Mouse (Mus musculus): ENCODE measurements around the gene Gm3187.
"Not testable (repeated sequence)": the region's sequence is repeated elsewhere in the genome, so short reads cannot be mapped to it uniquely, and the experiment has no call there.

Gm3187 gene

DNA sequence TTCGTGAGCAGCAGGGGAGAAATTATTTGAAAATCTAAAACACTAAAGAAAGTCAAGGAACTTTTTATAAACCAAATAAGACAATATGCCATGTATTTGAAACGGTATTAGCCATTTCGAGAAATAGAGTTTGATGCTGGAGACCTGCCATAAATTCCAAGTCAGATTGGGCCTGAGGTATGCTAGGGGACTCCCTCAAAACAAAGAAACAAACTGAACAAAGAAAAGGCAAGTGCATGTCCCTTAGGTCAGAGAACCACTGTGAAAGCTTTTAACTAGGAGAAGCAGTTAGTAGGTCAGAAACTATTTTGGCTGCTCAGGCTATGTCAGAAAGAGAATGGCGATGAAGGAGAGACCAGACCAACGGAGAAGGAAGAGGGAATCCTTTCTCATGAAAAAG lies at the start of gene Gm3187:
Gene Gm3187 (plus strand): TSS at position 301 of the 400 bp plus-strand sequence.
- in situ Hi-C loops (cut with MboI; ENCODE audit: low sequenced_read_pairs) = not testable (repeated sequence)

DNA sequence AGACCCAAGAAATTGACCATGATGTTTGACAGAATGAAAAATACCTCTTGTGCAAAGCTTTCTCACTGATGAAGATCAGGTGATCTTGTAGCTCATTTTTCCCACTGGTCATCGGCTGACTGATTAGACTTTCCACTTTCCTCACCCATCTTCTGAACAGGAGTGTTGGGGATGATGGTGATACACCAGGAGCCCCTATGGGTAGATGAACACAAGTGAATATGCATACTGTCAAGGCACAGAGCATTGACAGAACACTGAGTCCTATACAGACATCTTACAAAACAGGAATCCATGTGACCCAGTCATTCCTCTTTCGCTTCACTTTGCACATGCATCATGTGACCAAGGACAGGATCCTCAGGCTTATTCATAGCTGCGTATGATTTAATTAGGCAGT lies 28.6 kb upstream of the Gm3187 start, which contains the start of gene Gm3194:
Gene Gm3194 (minus strand): TSS at position 101 of the 400 bp plus-strand sequence.
- in situ Hi-C loops (cut with MboI; ENCODE audit: low sequenced_read_pairs) = not testable (repeated sequence)

DNA sequence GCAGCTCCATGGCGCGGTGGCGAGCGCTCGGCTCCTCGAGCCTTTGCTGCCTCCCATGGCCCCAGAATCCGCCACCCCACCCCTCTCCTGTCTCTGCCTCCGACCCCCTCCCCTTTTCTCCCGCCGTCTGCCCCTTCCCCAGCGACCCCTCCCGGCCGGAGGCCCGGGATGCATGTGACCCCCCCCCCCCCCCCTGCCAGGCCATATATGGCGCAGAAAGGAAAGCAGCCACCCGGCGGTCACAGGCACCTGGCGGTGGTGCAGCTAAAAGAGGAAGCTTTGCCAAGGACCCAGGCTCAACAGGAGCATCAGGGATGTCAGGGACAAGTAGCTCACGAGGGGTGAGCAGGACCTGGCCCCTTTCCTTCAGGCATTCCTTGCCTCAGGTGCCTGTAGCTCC lies 23.5 kb upstream of the Gm3187 start:
- in situ Hi-C loops (cut with MboI; ENCODE audit: low sequenced_read_pairs) = not testable (repeated sequence)

DNA sequence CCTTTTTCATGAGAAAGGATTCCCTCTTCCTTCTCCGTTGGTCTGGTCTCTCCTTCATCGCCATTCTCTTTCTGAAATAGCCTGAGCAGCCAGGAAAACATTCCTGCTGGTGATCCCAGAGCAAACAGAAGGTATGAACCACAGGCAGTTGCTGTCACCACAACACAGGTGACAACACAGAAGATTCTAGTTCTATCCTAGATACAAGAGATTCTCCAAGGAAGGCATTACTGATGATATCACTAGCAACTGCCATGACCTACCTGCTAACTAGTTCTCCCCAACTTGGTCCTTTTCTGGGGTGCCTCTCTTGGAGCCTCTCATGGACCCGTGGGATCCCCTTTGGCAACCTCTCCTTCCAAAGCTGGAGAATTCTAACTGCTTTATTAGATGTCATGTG lies 6.3 kb upstream of the Gm3187 start, which contains the start of gene Gm8246:
Gene Gm8246 (minus strand): TSS at position 101 of the 400 bp plus-strand sequence.
- in situ Hi-C loops (cut with MboI; ENCODE audit: low sequenced_read_pairs) = not testable (repeated sequence)

DNA sequence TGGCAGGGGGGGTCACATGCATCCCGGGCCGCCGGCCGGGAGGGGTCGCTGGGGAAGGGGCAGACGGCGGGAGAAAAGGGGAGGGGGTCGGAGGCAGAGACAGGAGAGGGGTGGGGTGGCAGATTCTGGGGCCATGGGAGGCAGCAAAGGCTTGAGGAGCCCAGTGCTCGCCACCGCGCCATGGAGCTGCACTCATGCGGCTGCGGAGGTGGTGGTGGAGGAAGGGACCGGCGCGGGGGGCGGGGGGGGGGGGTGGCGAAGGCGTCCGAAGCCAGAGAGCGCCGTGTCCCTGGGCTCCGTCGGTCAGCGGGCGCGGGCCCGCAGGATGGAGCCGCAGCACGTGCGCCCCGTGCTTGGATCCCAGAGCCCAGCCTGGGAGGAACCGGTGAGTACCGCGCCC lies 17.4 kb downstream of the Gm3187 start, which contains the start of gene Gm3488:
Gene Gm3488 (plus strand): TSS at position 301 of the 400 bp plus-strand sequence.
- in situ Hi-C loops (cut with MboI; ENCODE audit: low sequenced_read_pairs) = not testable (repeated sequence)

DNA sequence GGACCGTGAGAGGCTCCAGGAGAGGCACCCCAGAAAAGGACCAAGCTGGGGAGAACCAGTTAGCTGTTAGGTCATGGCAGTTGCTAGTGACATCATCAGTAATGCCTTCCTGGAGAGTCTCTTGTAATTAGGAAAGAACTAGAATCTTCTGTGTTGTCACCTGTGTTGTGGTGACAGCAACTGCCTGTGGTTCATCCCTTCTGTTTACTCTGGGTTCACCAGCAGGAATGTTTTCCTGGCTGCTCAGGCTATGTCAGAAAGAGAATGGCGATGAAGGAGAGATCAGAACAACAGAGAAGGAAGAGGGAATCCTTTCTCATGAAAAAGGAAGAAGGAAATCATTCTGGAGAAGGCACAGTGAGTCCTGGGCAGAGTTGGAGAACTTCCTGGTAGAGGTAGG lies 54.2 kb downstream of the Gm3187 start, which contains the start of gene Gm3532:
Gene Gm3532 (plus strand): TSS at position 301 of the 400 bp plus-strand sequence.
- in situ Hi-C loops (cut with MboI; ENCODE audit: low sequenced_read_pairs) = not testable (repeated sequence)
